Comparison of ENCODE assay signal across 25 mouse cellular contexts in the genomic region with DNA sequence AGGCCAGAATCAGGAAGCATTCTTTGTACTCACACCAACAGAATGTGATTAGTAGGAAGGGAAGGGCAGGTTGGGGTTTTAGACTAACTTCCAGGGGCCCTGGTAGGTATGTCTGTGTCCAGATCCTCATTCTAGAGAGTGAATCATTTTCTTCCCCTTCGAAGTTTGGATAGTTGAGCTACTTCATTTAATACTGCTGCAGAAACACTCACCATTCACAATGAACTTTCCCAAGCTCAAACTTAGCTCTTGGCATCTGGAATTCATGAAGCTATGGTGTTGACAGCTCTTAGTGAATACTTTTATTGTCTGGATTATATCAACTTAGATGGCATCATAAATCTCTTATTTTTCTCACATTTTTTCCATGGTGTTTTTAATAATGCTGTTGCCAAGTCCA.
DNase-seq lines count a peak whose midpoint lies in the region; ATAC-seq and TF ChIP-seq lines count a peak whose summit lies in the region.
"Had no signal": no experiment of that assay in that cellular context is flagged by ENCODE, and none has a peak within 500 bp of the region (broad histone marks: within the 10 kb centered on the region; RNA-seq: fewer than 3 reads in every experiment).

No protein-coding gene starts in this region.

- ATAC-seq in heart, embryonic 14.5 days (ENCODE audit: insufficient number of reproducible peaks, insufficient read depth, low FRiP score, low read depth): no peak
- ATAC-seq in embryonic facial prominence, embryonic 14.5 days (ENCODE audit: low read depth): no peak
- peak; percentile 57; the same call in 1 of the 2 replicates for ATAC-seq in limb, embryonic 11.5 days (ENCODE audit: insufficient number of reproducible peaks, low FRiP score, low TSS enrichment, low read depth)
- ATAC-seq: activated CD4-positive, CD25-positive, alpha-beta regulatory T cell, adult 4 months; inflammation-experienced regulatory T-cells, adult 6 months; liver, embryonic 12.5 days had no signal

- no peak for TF ChIP-seq POLR2A in heart, adult 2 months (IDR thresholded peaks at IDR 0.05; ENCODE audit: insufficient read depth, low read depth, low read length)

- H3K36me3 ChIP-seq in heart, embryonic 14.5 days (ENCODE audit: control insufficient read depth, insufficient read depth, low read length): no peaks in the 10 kb centered on the region
- H3K36me3 ChIP-seq in heart, adult 2 months (ENCODE audit: control insufficient read depth, insufficient read depth, low read length): no peaks in the 10 kb centered on the region
- H3K36me3 ChIP-seq in embryonic facial prominence, embryonic 14.5 days (ENCODE audit: control insufficient read depth, insufficient read depth, low read length): no peaks in the 10 kb centered on the region
- H3K36me3 ChIP-seq in limb, embryonic 11.5 days (ENCODE audit: control insufficient read depth, insufficient read depth, low read length): no peaks in the 10 kb centered on the region
- H3K36me3 ChIP-seq: embryonic facial prominence, embryonic 12.5 days; hindbrain, embryonic 10.5 days; liver, embryonic 12.5 days; midbrain, embryonic 10.5 days; neural tube, embryonic 13.5 days had no signal

- no peaks in the 10 kb centered on the region for H3K9me3 ChIP-seq in heart, embryonic 14.5 days (ENCODE audit: control insufficient read depth, low read length)
- H3K9me3 ChIP-seq in embryonic facial prominence, embryonic 14.5 days (ENCODE audit: control insufficient read depth, low read length): no peaks in the 10 kb centered on the region
- no peaks in the 10 kb centered on the region for H3K9me3 ChIP-seq in limb, embryonic 11.5 days (ENCODE audit: control insufficient read depth, low read length)
- H3K9me3 ChIP-seq: embryonic facial prominence, embryonic 12.5 days; hindbrain, embryonic 10.5 days; liver, embryonic 12.5 days; midbrain, embryonic 10.5 days; neural tube, embryonic 13.5 days had no signal

- WGBS in heart, embryonic 14.5 days: 28% methylated on average over 1 of the region's 1 CpGs
- 44% methylated on average over 1 of the region's 1 CpGs for WGBS in heart, adult 2 months
- WGBS in embryonic facial prominence, embryonic 14.5 days: 40% methylated on average over 1 of the region's 1 CpGs
- 46% methylated on average over 1 of the region's 1 CpGs for WGBS in limb, embryonic 11.5 days

- no peaks in the 10 kb centered on the region for H3K79me2 ChIP-seq in heart, adult 2 months (replicated peaks; ENCODE audit: control insufficient read depth, insufficient read depth, low read length)

- intact Hi-C loops in heart, adult 2 months (cut with DNase I): no loop called here
- intact Hi-C loops in left cerebral cortex, postnatal 14 days (cut with DNase I): no loop called here

- peak overlapping the region; percentile 50 to 56 for H3K27ac ChIP-seq in heart, embryonic 14.5 days (replicated peaks in 1 of 2; ENCODE audit: control insufficient read depth in 1 of 2, insufficient read depth in 1 of 2, low read depth in 2 of 2, low read length in 2 of 2)
- H3K27ac ChIP-seq in heart, adult 2 months: no peak overlapping the region
- H3K27ac ChIP-seq in embryonic facial prominence, embryonic 14.5 days (replicated peaks; ENCODE audit: low read depth, low read length): no peak overlapping the region; the same call in 1 of the 2 replicates
- no peak overlapping the region for H3K27ac ChIP-seq in limb, embryonic 11.5 days (replicated peaks; ENCODE audit: low read depth, low read length)
- H3K27ac ChIP-seq: embryonic facial prominence, embryonic 12.5 days; hindbrain, embryonic 10.5 days; liver, embryonic 12.5 days; midbrain, embryonic 10.5 days; neural tube, embryonic 13.5 days had no signal

- no peak overlapping the region for H3K9ac ChIP-seq in heart, embryonic 14.5 days (ENCODE audit: low read length)
- no peak overlapping the region for H3K9ac ChIP-seq in heart, adult 2 months (ENCODE audit: low read depth, low read length)
- H3K9ac ChIP-seq in embryonic facial prominence, embryonic 14.5 days (ENCODE audit: low read depth, low read length): no peak overlapping the region
- H3K9ac ChIP-seq in limb, embryonic 11.5 days (ENCODE audit: low read length): no peak overlapping the region
- H3K9ac ChIP-seq: embryonic facial prominence, embryonic 12.5 days; liver, embryonic 12.5 days; neural tube, embryonic 13.5 days had no signal

- no peaks in the 10 kb centered on the region for H3K27me3 ChIP-seq in heart, embryonic 14.5 days (ENCODE audit: control insufficient read depth, insufficient read depth, low read length)
- no peaks in the 10 kb centered on the region for H3K27me3 ChIP-seq in heart, adult 2 months (ENCODE audit: control insufficient read depth, insufficient read depth, low read length)
- H3K27me3 ChIP-seq in embryonic facial prominence, embryonic 14.5 days (replicated peaks; ENCODE audit: control insufficient read depth, insufficient read depth, low read length): no peaks in the 10 kb centered on the region
- H3K27me3 ChIP-seq in limb, embryonic 11.5 days (ENCODE audit: control insufficient read depth, insufficient read depth, low read length): no peaks in the 10 kb centered on the region
- H3K27me3 ChIP-seq: embryonic facial prominence, embryonic 12.5 days; liver, embryonic 12.5 days; neural tube, embryonic 13.5 days had no signal

- no peak overlapping the region for H3K4me2 ChIP-seq in heart, embryonic 14.5 days (ENCODE audit: low read length)
- no peak overlapping the region for H3K4me2 ChIP-seq in embryonic facial prominence, embryonic 14.5 days (ENCODE audit: low read depth, low read length)
- H3K4me2 ChIP-seq in limb, embryonic 11.5 days (ENCODE audit: low read depth, severe bottlenecking): no peak overlapping the region
- H3K4me2 ChIP-seq: embryonic facial prominence, embryonic 12.5 days; heart, embryonic 11.5 days; liver, embryonic 12.5 days; neural tube, embryonic 13.5 days had no signal

- no peak overlapping the region for H3K4me3 ChIP-seq in heart, embryonic 14.5 days (ENCODE audit: control insufficient read depth in 1 of 2, insufficient read depth in 1 of 2, low read depth in 1 of 2, low read length in 2 of 2)
- H3K4me3 ChIP-seq in heart, adult 2 months: no peak overlapping the region
- H3K4me3 ChIP-seq in embryonic facial prominence, embryonic 14.5 days (ENCODE audit: low read depth, low read length): no peak overlapping the region
- no peak overlapping the region for H3K4me3 ChIP-seq in limb, embryonic 11.5 days (ENCODE audit: low read depth, low read length)
- H3K4me3 ChIP-seq: embryonic facial prominence, embryonic 12.5 days; hindbrain, embryonic 10.5 days; liver, embryonic 12.5 days; midbrain, embryonic 10.5 days; neural tube, embryonic 13.5 days had no signal

- H3K4me1 ChIP-seq in heart, embryonic 14.5 days (ENCODE audit: control insufficient read depth in 2 of 2, insufficient read depth in 2 of 2, low read length in 2 of 2): peaks cover 0 to 8% of the 10 kb centered on the region in 2 experiments; a peak in 2 of 4 replicates
- H3K4me1 ChIP-seq in heart, adult 2 months (ENCODE audit: control insufficient read depth, insufficient read depth, low read length): no peaks in the 10 kb centered on the region
- no peaks in the 10 kb centered on the region for H3K4me1 ChIP-seq in embryonic facial prominence, embryonic 14.5 days (ENCODE audit: control insufficient read depth, insufficient read depth, low read length)
- H3K4me1 ChIP-seq in limb, embryonic 11.5 days (ENCODE audit: control insufficient read depth, insufficient read depth, low read length): 0 out of 2 replicates have a peak, but pooled peaks cover 2% of the 10 kb centered on the region
- H3K4me1 ChIP-seq: embryonic facial prominence, embryonic 12.5 days; liver, embryonic 12.5 days; neural tube, embryonic 13.5 days had no signal

- no peak for DNase-seq in heart, adult 2 months
- DNase-seq in Muller cell, postnatal 12 days (ENCODE audit: inconsistent ontology term): peak; percentile 40
- DNase-seq in embryonic facial prominence, embryonic 14.5 days (ENCODE audit: low spot score): peak; percentile 38
- peak; percentile 42 for DNase-seq in limb, embryonic 11.5 days (ENCODE audit: low spot score)
- no peak for DNase-seq in lung, postnatal 25 days (ENCODE audit: low spot score)
- no peak for DNase-seq in left cerebral cortex, postnatal 14 days (ENCODE audit: low spot score in 2 of 2)
- DNase-seq in right cerebral cortex, postnatal 36 days (ENCODE audit: low spot score in 2 of 2): no peak
- DNase-seq: adrenal gland, postnatal 25 days; cerebellum, adult 11 months; cerebellum, postnatal 25 days; gastrocnemius, postnatal 36 days; kidney, postnatal 25 days; left cerebral cortex, postnatal 4 days; lung, adult 2 months; lung, postnatal 36 days; thymus, postnatal 14 days had no signal

- TF ChIP-seq EP300 in heart, adult 2 months (IDR thresholded peaks at IDR 0.05; ENCODE audit: insufficient read depth, low read depth, low read length): no peak

- no peak for TF ChIP-seq CTCF in heart, adult 2 months (IDR thresholded peaks at IDR 0.05)

Comparison
In these comparisons a context has a peak if more than half of its experiments do, and no peak if none do; other contexts are left out.
1. H3K27ac ChIP-seq: peak in heart, embryonic 14.5 days (2 of 2); none in heart, adult 2 months (single experiment), embryonic facial prominence, embryonic 14.5 days (single experiment) and limb, embryonic 11.5 days (single experiment).
2. DNase-seq: peak in Muller cell, postnatal 12 days (single experiment), embryonic facial prominence, embryonic 14.5 days (single experiment) and limb, embryonic 11.5 days (single experiment); none in heart, adult 2 months (0 of 2), lung, postnatal 25 days (single experiment), left cerebral cortex, postnatal 14 days (0 of 2) and right cerebral cortex, postnatal 36 days (0 of 2).